Mouse (Mus musculus): Measurements from ENCODE around the gene Plcz1. TPM values are rescaled to one million over a fixed set of nuclear protein-coding genes. Genes with fewer than 3 reads are reported as not detected.

Plcz1 gene
- polyA plus RNA-seq, 1 experiment: 0.23 TPM

DNA sequence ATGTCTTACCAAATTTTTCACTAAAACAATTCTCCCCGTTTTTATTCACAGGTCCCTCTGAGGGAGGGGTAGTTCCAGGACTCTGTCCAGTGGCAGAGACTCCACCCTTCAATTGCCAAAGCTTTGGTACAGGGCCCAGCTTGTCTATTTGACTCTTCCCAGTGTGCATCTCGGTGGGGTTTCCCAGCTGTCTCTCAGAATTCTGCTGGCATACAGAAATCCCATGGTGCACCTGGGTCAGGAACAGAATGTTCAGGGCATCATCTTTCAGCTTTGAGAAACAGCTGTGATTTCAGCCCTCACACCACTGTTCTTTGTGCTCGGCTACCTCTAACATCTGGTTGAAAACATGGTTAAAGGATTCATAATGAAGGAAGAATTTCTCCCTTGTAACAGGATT lies 77.5 kb downstream of the Plcz1 start:
- Histone ChIP-seq H3K4me3 (ENCODE audit: insufficient read depth, low read length) (no peak overlapping the region), H3K27ac (ENCODE audit: insufficient read depth, low read length) (no peak overlapping the region), H3K4me1 (ENCODE audit: control insufficient read depth, insufficient read depth, low read length) (peaks cover 1% of the 10 kb centered on the region; the same call in 1 of the 2 replicates)
- TF ChIP-seq CTCF (IDR thresholded peaks at IDR 0.05; ENCODE audit: extremely low read depth, insufficient read depth, low read length) (no peak), POLR2A (IDR thresholded peaks at IDR 0.05; ENCODE audit: extremely low read depth, insufficient read depth, low read length) (no peak)

DNA sequence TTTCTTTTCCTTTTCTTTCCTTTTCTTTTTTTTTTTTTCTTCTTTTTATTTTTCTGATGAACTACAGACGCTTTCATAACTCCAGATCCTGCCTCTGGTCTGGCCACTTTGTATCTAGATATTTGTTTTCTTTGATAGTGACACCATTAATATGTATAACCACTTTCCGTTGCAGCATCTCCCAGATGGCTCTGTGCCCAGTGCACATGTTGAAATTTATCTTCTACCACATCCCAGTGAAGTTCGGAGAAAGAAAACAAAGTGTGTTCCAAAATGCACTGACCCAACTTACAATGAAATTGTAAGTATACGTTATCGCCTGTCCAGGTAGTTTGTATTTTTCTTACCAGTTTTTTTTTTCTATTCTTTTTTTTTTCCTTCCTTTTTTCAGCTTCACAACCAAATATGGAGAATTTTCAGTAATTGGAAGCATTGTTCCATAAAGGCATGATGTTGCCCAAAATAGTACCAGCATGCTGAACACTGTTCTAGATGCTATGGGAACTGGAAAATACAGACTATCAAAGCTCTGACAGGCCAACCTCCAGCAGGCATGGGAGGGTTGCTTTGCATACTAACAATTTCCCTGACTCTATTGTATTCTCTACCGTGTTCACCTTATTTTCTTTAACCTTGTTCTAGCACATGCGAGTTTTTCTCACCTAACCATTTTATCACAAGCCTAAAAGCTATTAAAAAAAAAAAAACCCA lies 83.6 kb downstream of the Plcz1 start:
- no peak overlapping the region for H3K27ac ChIP-seq (ENCODE audit: insufficient read depth, low read length)
- no peak for TF ChIP-seq CTCF (IDR thresholded peaks at IDR 0.05; ENCODE audit: extremely low read depth, insufficient read depth, low read length)
- no peak for TF ChIP-seq POLR2A (IDR thresholded peaks at IDR 0.05; ENCODE audit: extremely low read depth, insufficient read depth, low read length)
- 0 out of 2 replicates have a peak, but pooled peaks cover 2% of the 10 kb centered on the region for H3K4me1 ChIP-seq (ENCODE audit: control insufficient read depth, insufficient read depth, low read length)
- H3K4me3 ChIP-seq (ENCODE audit: insufficient read depth, low read length): no peak overlapping the region

DNA sequence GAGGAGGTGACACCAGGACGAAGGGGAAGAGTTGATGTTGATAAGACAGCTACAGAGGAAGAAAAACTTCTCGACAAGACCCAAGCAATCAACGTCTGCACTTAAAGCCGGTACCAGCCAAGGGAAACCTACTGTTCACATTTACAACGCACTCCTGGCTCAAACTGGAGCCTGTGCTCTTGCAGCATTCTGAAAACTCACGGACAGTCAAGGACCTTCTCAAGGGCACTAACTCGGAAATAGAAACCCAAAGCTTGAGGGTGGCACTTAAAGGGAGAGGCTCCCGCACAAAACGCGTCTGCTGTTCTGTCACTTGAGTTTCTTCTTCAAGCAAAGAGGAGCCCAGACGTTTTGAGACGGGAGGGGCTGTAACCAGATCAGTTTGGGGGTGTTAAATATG lies 87.7 kb downstream of the Plcz1 start:
- H3K4me1 ChIP-seq (ENCODE audit: control insufficient read depth, insufficient read depth, low read length): 0 out of 2 replicates have a peak, but pooled peaks cover 2% of the 10 kb centered on the region
- H3K27ac ChIP-seq (ENCODE audit: insufficient read depth, low read length): no peak overlapping the region
- no peak for TF ChIP-seq CTCF (IDR thresholded peaks at IDR 0.05; ENCODE audit: extremely low read depth, insufficient read depth, low read length)
- no peak overlapping the region for H3K4me3 ChIP-seq (ENCODE audit: insufficient read depth, low read length)

DNA sequence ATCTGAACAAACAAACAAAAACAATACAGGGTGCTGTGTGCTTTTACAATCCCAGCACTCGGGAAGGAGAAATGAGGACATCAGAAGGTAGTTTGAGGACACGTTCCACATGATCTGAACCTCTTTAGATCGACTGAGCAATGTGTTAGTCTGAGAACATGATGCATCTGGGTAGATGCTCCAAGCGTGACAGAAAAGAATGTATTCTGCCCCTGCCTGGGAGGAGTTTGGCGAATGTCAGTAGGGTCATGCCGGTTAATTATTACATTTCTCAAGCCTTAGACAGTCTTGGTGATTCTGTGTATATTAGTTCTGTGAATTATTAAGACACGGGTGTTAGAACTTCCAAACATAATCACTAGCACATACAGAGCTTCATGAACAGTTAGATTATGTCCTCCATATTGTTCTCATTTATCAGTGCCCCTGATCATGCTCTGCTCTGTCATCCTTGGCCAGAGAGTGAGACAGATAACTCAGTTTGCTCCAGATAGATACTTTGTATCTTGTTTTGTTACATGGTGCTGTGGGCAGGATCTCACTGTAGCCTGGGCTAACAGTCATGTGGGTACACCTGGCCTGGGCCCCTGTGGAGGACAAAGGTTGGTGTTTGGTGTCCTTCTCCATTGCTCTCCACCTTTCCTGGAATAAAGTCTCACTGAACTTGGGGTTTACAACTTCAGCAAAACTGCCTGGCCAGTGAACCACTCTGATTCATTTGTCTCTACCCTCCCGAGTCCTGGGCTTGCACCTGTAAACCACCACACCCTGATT lies 94.0 kb downstream of the Plcz1 start:
- no peak overlapping the region for H3K4me3 ChIP-seq (ENCODE audit: insufficient read depth, low read length)
- TF ChIP-seq POLR2A (IDR thresholded peaks at IDR 0.05; ENCODE audit: extremely low read depth, insufficient read depth, low read length): no peak
- TF ChIP-seq CTCF (IDR thresholded peaks at IDR 0.05; ENCODE audit: extremely low read depth, insufficient read depth, low read length): no peak
- H3K4me1 ChIP-seq (ENCODE audit: control insufficient read depth, insufficient read depth, low read length): no peaks in the 10 kb centered on the region
- H3K27ac ChIP-seq (ENCODE audit: insufficient read depth, low read length): no peak overlapping the region

Other genes starting within 250 kb of the Plcz1 start
- gene Capza3, start 205 bp downstream of the Plcz1 start, polyA plus RNA-seq (2012; rRNA removed): not detected in 2 replicates

Data from cortical plate, adult 2 months (tissue).